Mouse (Mus musculus): Measurements from ENCODE around the gene Serpina3f.

GRCm38 (mm10) chr12:104247553-104248002 is 33.2 kb downstream of the Serpina3f start:
- TF ChIP-seq POLR2A (IDR thresholded peaks at IDR 0.05; ENCODE audit: borderline replicate concordance, extremely low read depth, low read depth, low read length) (0 out of 2 replicates have a peak, but pooled peaks have one; percentile 16), CTCF (IDR thresholded peaks at IDR 0.05; ENCODE audit: insufficient read depth, low read length) (no peak)

Data from lung, adult 2 months (tissue).